Mouse (Mus musculus) hindbrain, embryonic 12.5 days (tissue): ENCODE measurements around the gene 5830473C10Rik. TPM values are rescaled to one million over a fixed set of nuclear protein-coding genes. Genes with fewer than 3 reads are reported as not detected.

Experiments
- ATAC-seq: fragments of 200-750 bp; cut with Nextera tagmentation; 2 replicates; pipeline ENCODE4 v1.8.0; 2017; ENCODE audit warnings: moderate TSS enrichment; ENCODE audit not compliant: low FRiP score
- H3K27ac ChIP-seq: fragments of 300-500 bp; sonication (generic); 2 replicates; pipeline ENCODE4 v1.5.1; 2016; ENCODE audit warnings: mild to moderate bottlenecking
- H3K27me3 ChIP-seq: fragments of 300-500 bp; sonication (generic); 2 replicates; pipeline ENCODE4 v1.6.1; 2016; ENCODE audit warnings: mild to moderate bottlenecking
- H3K36me3 ChIP-seq: fragments of 300-500 bp; sonication (generic); 2 replicates; pipeline ENCODE4 v1.6.1; 2016; ENCODE audit warnings: mild to moderate bottlenecking
- H3K4me1 ChIP-seq: fragments of 300-500 bp; sonication (generic); 2 replicates; pipeline ENCODE4 v1.6.1; 2016
- H3K4me2 ChIP-seq: fragments of 300-500 bp; sonication (generic); replicated peaks from 2 replicates; pipeline ENCODE4 v1.6.1; 2016; ENCODE audit warnings: mild to moderate bottlenecking
- H3K4me3 ChIP-seq: fragments of 300-500 bp; sonication (generic); 2 replicates; pipeline ENCODE4 v1.5.1; 2016; ENCODE audit warnings: mild to moderate bottlenecking
- H3K9ac ChIP-seq: fragments of 300-500 bp; sonication (generic); 2 replicates; pipeline ENCODE4 v1.6.1; 2016; ENCODE audit warnings: mild to moderate bottlenecking, moderate library complexity
- H3K9me3 ChIP-seq: fragments of 300-500 bp; sonication (generic); replicated peaks from 2 replicates; pipeline ENCODE4 v1.6.1; 2016; ENCODE audit warnings: mild to moderate bottlenecking
- WGBS: fragments of 180-500 bp; shearing (Covaris S2); methylation state at CpG from one replicate; pipeline ENCODE4 v1.1.7; 2016; 5-methylcytosine and 5-hydroxymethylcytosine counted together
- polyA plus RNA-seq: library from polyadenylated mRNA; unstranded; fragments of >200 nt; fragmentation: Nextera tagmentation; extraction: Ambion mirVana; gene quantifications from 2 replicates; pipeline ENCODE4 v1.2.1, GENCODE M21; 2016

Gene 5830473C10Rik
- polyA plus RNA-seq: not detected in 2 replicates

GRCm38 (mm10) chr5:90560743-90561142 is at the start of gene 5830473C10Rik:
TSS of gene 5830473C10Rik (plus strand) at chr5:90561107.
- Histone ChIP-seq H3K36me3 (no peaks in the 10 kb centered on the region), H3K4me3 (no peak within 1 kb of the TSS), H3K9ac (no peak within 1 kb of the TSS), H3K4me2 (no peak within 1 kb of the TSS), H3K9me3 (no peaks in the 10 kb centered on the region), H3K27ac (no peak within 1 kb of the TSS), H3K27me3 (no peaks in the 10 kb centered on the region), H3K4me1 (no peaks in the 10 kb centered on the region)
- WGBS: 88% methylated on average over 6 of the region's 6 CpGs
- ATAC-seq: no peak

- Histone ChIP-seq H3K27me3 (no peaks in the 10 kb centered on the region), H3K36me3 (no peaks in the 10 kb centered on the region), H3K4me3 (no peak overlapping the region), H3K9ac (no peak overlapping the region), H3K4me2 (no peak overlapping the region), H3K4me1 (0 out of 2 replicates have a peak, but pooled peaks cover 3% of the 10 kb centered on the region), H3K27ac (no peak overlapping the region), H3K9me3 (no peaks in the 10 kb centered on the region)
- WGBS: 82% methylated on average over 6 of the region's 6 CpGs
- no peak for ATAC-seq
Measured at GRCm38 (mm10) chr5:90512288-90512955, 48.5 kb upstream of the 5830473C10Rik start.

- Histone ChIP-seq H3K27me3 (no peaks in the 10 kb centered on the region), H3K4me2 (no peak overlapping the region), H3K9ac (no peak overlapping the region), H3K4me3 (no peak overlapping the region), H3K4me1 (no peaks in the 10 kb centered on the region), H3K36me3 (no peaks in the 10 kb centered on the region), H3K9me3 (no peaks in the 10 kb centered on the region), H3K27ac (no peak overlapping the region)
- ATAC-seq: no peak
- WGBS: 93% methylated on average over 6 of the region's 6 CpGs
Measured at GRCm38 (mm10) chr5:90515561-90515960, 45.3 kb upstream of the 5830473C10Rik start.

- no peak for ATAC-seq
- Histone ChIP-seq H3K27me3 (no peaks in the 10 kb centered on the region), H3K4me1 (no peaks in the 10 kb centered on the region), H3K4me3 (no peak within 1 kb of the TSS), H3K9me3 (no peaks in the 10 kb centered on the region), H3K27ac (no peak within 1 kb of the TSS), H3K9ac (no peak within 1 kb of the TSS), H3K36me3 (no peaks in the 10 kb centered on the region), H3K4me2 (no peak within 1 kb of the TSS)
- 90% methylated on average over 6 of the region's 6 CpGs for WGBS
Measured at GRCm38 (mm10) chr5:90518356-90519100, 42.4 kb upstream of the 5830473C10Rik start, which contains the start of gene Afm. TSS of gene Afm (plus strand) at chr5:90518932.

- ATAC-seq: no peak
- Histone ChIP-seq H3K36me3 (no peaks in the 10 kb centered on the region), H3K4me1 (no peaks in the 10 kb centered on the region), H3K9ac (no peak overlapping the region), H3K9me3 (no peaks in the 10 kb centered on the region), H3K27me3 (no peaks in the 10 kb centered on the region), H3K4me2 (no peak overlapping the region), H3K4me3 (no peak overlapping the region), H3K27ac (no peak overlapping the region)
- WGBS: 88% methylated on average over 8 of the region's 8 CpGs
Measured at GRCm38 (mm10) chr5:90551191-90551590, 9.7 kb upstream of the 5830473C10Rik start.

- no peak for ATAC-seq
- no peaks in the 10 kb centered on the region for H3K27me3 ChIP-seq
- H3K4me3 ChIP-seq: no peak overlapping the region
- 86% methylated on average over 3 of the region's 3 CpGs for WGBS
- no peak overlapping the region for H3K4me2 ChIP-seq
- no peaks in the 10 kb centered on the region for H3K4me1 ChIP-seq
- no peaks in the 10 kb centered on the region for H3K9me3 ChIP-seq
- H3K36me3 ChIP-seq: no peaks in the 10 kb centered on the region
- no peak overlapping the region for H3K27ac ChIP-seq
- H3K9ac ChIP-seq: no peak overlapping the region
Measured at GRCm38 (mm10) chr5:90556052-90556451, 4.9 kb upstream of the 5830473C10Rik start.

GRCm38 (mm10) chr5:90561721-90562275 is 891 bp downstream of the 5830473C10Rik start:
- Histone ChIP-seq H3K27ac (no peak overlapping the region), H3K4me3 (no peak overlapping the region), H3K27me3 (no peaks in the 10 kb centered on the region), H3K4me1 (no peaks in the 10 kb centered on the region), H3K4me2 (no peak overlapping the region), H3K9me3 (no peaks in the 10 kb centered on the region), H3K36me3 (no peaks in the 10 kb centered on the region), H3K9ac (no peak overlapping the region)
- WGBS: 94% methylated on average over 11 of the region's 11 CpGs
- ATAC-seq: no peak

- Histone ChIP-seq H3K36me3 (no peaks in the 10 kb centered on the region), H3K9ac (no peak overlapping the region), H3K27me3 (no peaks in the 10 kb centered on the region), H3K27ac (no peak overlapping the region), H3K4me3 (no peak overlapping the region), H3K4me2 (no peak overlapping the region), H3K9me3 (no peaks in the 10 kb centered on the region), H3K4me1 (no peaks in the 10 kb centered on the region)
- WGBS: 91% methylated on average over 4 of the region's 4 CpGs
- no peak for ATAC-seq
Measured at GRCm38 (mm10) chr5:90562880-90563279, 2.0 kb downstream of the 5830473C10Rik start.

- no peak overlapping the region for H3K4me2 ChIP-seq
- H3K27ac ChIP-seq: no peak overlapping the region
- no peak overlapping the region for H3K9ac ChIP-seq
- H3K36me3 ChIP-seq: no peaks in the 10 kb centered on the region
- no peaks in the 10 kb centered on the region for H3K9me3 ChIP-seq
- no peak for ATAC-seq
- H3K4me1 ChIP-seq: no peaks in the 10 kb centered on the region
- 90% methylated on average over 4 of the region's 4 CpGs for WGBS
- H3K4me3 ChIP-seq: no peak overlapping the region
- H3K27me3 ChIP-seq: no peaks in the 10 kb centered on the region
Measured at GRCm38 (mm10) chr5:90564161-90564560, 3.3 kb downstream of the 5830473C10Rik start.

- Histone ChIP-seq H3K9me3 (no peaks in the 10 kb centered on the region), H3K9ac (no peak overlapping the region), H3K27me3 (no peaks in the 10 kb centered on the region), H3K4me1 (no peaks in the 10 kb centered on the region), H3K4me3 (no peak overlapping the region), H3K36me3 (no peaks in the 10 kb centered on the region), H3K27ac (no peak overlapping the region), H3K4me2 (no peak overlapping the region)
- 86% methylated on average over 6 of the region's 6 CpGs for WGBS
- ATAC-seq: no peak
Measured at GRCm38 (mm10) chr5:90565205-90565604, 4.3 kb downstream of the 5830473C10Rik start.

- H3K36me3 ChIP-seq: no peaks in the 10 kb centered on the region
- H3K9ac ChIP-seq: no peak overlapping the region
- WGBS: 81% methylated on average over 5 of the region's 5 CpGs
- H3K4me3 ChIP-seq: no peak overlapping the region
- no peaks in the 10 kb centered on the region for H3K4me1 ChIP-seq
- no peak for ATAC-seq
- H3K27ac ChIP-seq: no peak overlapping the region
- no peaks in the 10 kb centered on the region for H3K27me3 ChIP-seq
- H3K9me3 ChIP-seq: no peaks in the 10 kb centered on the region
- no peak overlapping the region for H3K4me2 ChIP-seq
Measured at GRCm38 (mm10) chr5:90567788-90568187, 6.9 kb downstream of the 5830473C10Rik start.

- Histone ChIP-seq H3K36me3 (no peaks in the 10 kb centered on the region), H3K27me3 (no peaks in the 10 kb centered on the region), H3K27ac (no peak overlapping the region), H3K4me2 (no peak overlapping the region), H3K9me3 (no peaks in the 10 kb centered on the region), H3K4me3 (no peak overlapping the region), H3K4me1 (no peaks in the 10 kb centered on the region), H3K9ac (no peak overlapping the region)
- ATAC-seq: no peak
Measured at GRCm38 (mm10) chr5:90568338-90568737, 7.4 kb downstream of the 5830473C10Rik start.
